Mouse (Mus musculus) MEL (cell line): ENCODE results near the gene Il27ra. TPM values are rescaled to one million over a fixed set of nuclear protein-coding genes. Genes with fewer than 3 reads are reported as not detected.

Experiments used
- DNase-seq: peaks from one replicate; pipeline ENCODE4 v3.0.0; 2011; ENCODE audit warnings: low read depth, low spot score
- H3K27ac ChIP-seq: 2 replicates; pipeline ENCODE4 v1.5.1; 2012; ENCODE audit warnings: low read depth, mild to moderate bottlenecking, control low read depth, low read length, moderate library complexity; ENCODE audit not compliant: control insufficient read depth
- H3K27me3 ChIP-seq, 2 experiments: fragments of 150-350 bp in 1 of 2; sonication (generic) in 1 of 2; 2 replicates each; pipeline ENCODE4 v1.6.1; 2012; ENCODE audit warnings: low read length in 2 of 2, mild to moderate bottlenecking in 2 of 2, improper control_type of control experiment in 1 of 2, moderate library complexity in 1 of 2; ENCODE audit not compliant: insufficient read depth in 2 of 2, control insufficient read depth in 1 of 2
- H3K36me3 ChIP-seq, 2 experiments: 2 replicates each; pipeline ENCODE4 v1.6.1; 2012 to 2014; ENCODE audit warnings: low read length in 2 of 2, improper control_type of control experiment in 1 of 2, inconsistent platforms in 1 of 2, mild to moderate bottlenecking in 1 of 2; ENCODE audit not compliant: insufficient read depth in 2 of 2, control insufficient read depth in 1 of 2
- H3K4me1 ChIP-seq, 2 experiments: fragments of 150-350 bp in 1 of 2; sonication (generic) in 1 of 2; 2 replicates each; pipeline ENCODE4 v1.6.1; 2012; ENCODE audit warnings: low read length in 2 of 2, improper control_type of control experiment in 1 of 2, mild to moderate bottlenecking in 1 of 2; ENCODE audit not compliant: insufficient read depth in 2 of 2, control insufficient read depth in 1 of 2
- H3K4me3 ChIP-seq, 2 experiments: fragments of 150-350 bp in 1 of 2; sonication (generic) in 1 of 2; 2 replicates each; pipeline ENCODE4 v1.5.1; 2012; ENCODE audit warnings: low read depth in 2 of 2, low read length in 2 of 2, mild to moderate bottlenecking in 2 of 2, moderate library complexity in 2 of 2, control low read depth in 1 of 2, improper control_type of control experiment in 1 of 2; ENCODE audit not compliant: control insufficient read depth in 1 of 2, insufficient read depth in 1 of 2
- H3K79me2 ChIP-seq: 2 replicates; pipeline ENCODE4 v1.6.1; 2012; ENCODE audit warnings: mild to moderate bottlenecking, low read length, moderate library complexity; ENCODE audit not compliant: control insufficient read depth, poor library complexity, insufficient read depth
- H3K9ac ChIP-seq: 2 replicates; pipeline ENCODE4 v1.6.1; 2012; ENCODE audit warnings: low read depth, mild to moderate bottlenecking, control low read depth, low read length, moderate library complexity; ENCODE audit not compliant: control insufficient read depth, poor library complexity, severe bottlenecking
- H3K9me3 ChIP-seq: fragments of 150-350 bp; sonication (generic); replicated peaks from 2 replicates; pipeline ENCODE4 v1.6.1; 2012; ENCODE audit warnings: mild to moderate bottlenecking, low read length, improper control_type of control experiment, moderate library complexity; ENCODE audit not compliant: insufficient read depth
- CHD2 ChIP-seq: IDR thresholded peaks from 2 replicates; pipeline ENCODE4 v1.6.1; 2011; ENCODE audit warnings: low read length, improper control_type of control experiment
- ELF1 ChIP-seq: IDR thresholded peaks from 2 replicates; pipeline ENCODE4 v1.6.1; 2014; ENCODE audit warnings: low read depth, mild to moderate bottlenecking, inconsistent platforms, low read length, improper control_type of control experiment, moderate library complexity
- EP300 ChIP-seq, 2 experiments: IDR thresholded peaks; 2 replicates each; pipeline ENCODE4 v1.6.1; 2011; ENCODE audit warnings: improper control_type of control experiment in 2 of 2, low read length in 2 of 2, low read depth in 1 of 2, mild to moderate bottlenecking in 1 of 2
- ETS1 ChIP-seq: IDR thresholded peaks from 2 replicates; pipeline ENCODE4 v1.6.1; 2012; ENCODE audit warnings: low read depth, mild to moderate bottlenecking, inconsistent platforms, low read length, improper control_type of control experiment, moderate library complexity
- GABPA ChIP-seq: IDR thresholded peaks from 2 replicates; pipeline ENCODE4 v1.6.1; 2012; ENCODE audit warnings: low read depth, mild to moderate bottlenecking, inconsistent platforms, low read length, improper control_type of control experiment, moderate library complexity
- HCFC1 ChIP-seq: IDR thresholded peaks from 2 replicates; pipeline ENCODE4 v1.6.1; 2012; ENCODE audit warnings: low read depth, mild to moderate bottlenecking, inconsistent platforms, low read length, improper control_type of control experiment, moderate library complexity
- KAT2A ChIP-seq: conservative IDR thresholded peaks from 2 replicates; pipeline ENCODE4 v1.6.1; 2012; ENCODE audit warnings: low read depth, low read length, improper control_type of control experiment, inconsistent platforms
- MAX ChIP-seq: IDR thresholded peaks from 2 replicates; pipeline ENCODE4 v1.6.1; 2011; ENCODE audit warnings: low read length, improper control_type of control experiment
- MEF2A ChIP-seq: IDR thresholded peaks from 2 replicates; pipeline ENCODE4 v1.6.1; 2014; ENCODE audit warnings: low read depth, mild to moderate bottlenecking, inconsistent platforms, low read length, improper control_type of control experiment; ENCODE audit not compliant: poor library complexity, insufficient replicate concordance, severe bottlenecking; ENCODE audit errors: extremely low read depth
- NRF1 ChIP-seq: IDR thresholded peaks from 2 replicates; pipeline ENCODE4 v1.6.1; 2014; ENCODE audit warnings: low read depth, mild to moderate bottlenecking, inconsistent platforms, low read length, improper control_type of control experiment, moderate library complexity; ENCODE audit not compliant: poor library complexity, insufficient read depth, severe bottlenecking
- POLR2AphosphoS2 ChIP-seq: IDR thresholded peaks from 2 replicates; pipeline ENCODE4 v1.6.1; 2011; ENCODE audit warnings: low read length, improper control_type of control experiment
- POLR2AphosphoS5 ChIP-seq: IDR thresholded peaks from 2 replicates; pipeline ENCODE4 v1.6.1; 2012; ENCODE audit warnings: low read depth, borderline replicate concordance, mild to moderate bottlenecking, inconsistent platforms, low read length, moderate library complexity, mixed read lengths
- RAD21 ChIP-seq: IDR thresholded peaks from 2 replicates; pipeline ENCODE4 v1.6.1; 2011; ENCODE audit warnings: mild to moderate bottlenecking, low read depth, low read length, improper control_type of control experiment
- SMC3 ChIP-seq: IDR thresholded peaks from 2 replicates; pipeline ENCODE4 v1.6.1; 2011; ENCODE audit warnings: low read depth, low read length, improper control_type of control experiment
- TAL1 ChIP-seq: IDR thresholded peaks from 2 replicates; pipeline ENCODE4 v1.6.1; 2012; ENCODE audit warnings: mild to moderate bottlenecking, inconsistent platforms, low read length, moderate library complexity, mixed read lengths
- TBP ChIP-seq: IDR thresholded peaks from 2 replicates; pipeline ENCODE4 v1.8.0; 2011; ENCODE audit warnings: low read depth, low read length, improper control_type of control experiment
- TCF12 ChIP-seq: IDR thresholded peaks from 2 replicates; pipeline ENCODE4 v1.6.1; 2014; ENCODE audit warnings: low read depth, mild to moderate bottlenecking, inconsistent platforms, low read length, improper control_type of control experiment, moderate library complexity
- UBTF ChIP-seq: IDR thresholded peaks from 2 replicates; pipeline ENCODE4 v1.6.1; 2012; ENCODE audit warnings: low read depth, mild to moderate bottlenecking, inconsistent platforms, low read length, improper control_type of control experiment, moderate library complexity, borderline replicate concordance; ENCODE audit not compliant: insufficient read depth
- USF2 ChIP-seq, 2 experiments: IDR thresholded peaks; 2 replicates each; pipeline ENCODE4 v1.6.1; 2011 to 2012; ENCODE audit warnings: improper control_type of control experiment in 2 of 2, low read length in 2 of 2, borderline replicate concordance in 1 of 2, inconsistent platforms in 1 of 2, low read depth in 1 of 2, mild to moderate bottlenecking in 1 of 2; ENCODE audit not compliant: insufficient read depth in 1 of 2
- ZC3H11A ChIP-seq: IDR thresholded peaks from 2 replicates; pipeline ENCODE4 v1.6.1; 2012; ENCODE audit warnings: low read depth, mild to moderate bottlenecking, inconsistent platforms, low read length, improper control_type of control experiment
- ZKSCAN1 ChIP-seq: IDR thresholded peaks from 2 replicates; pipeline ENCODE4 v1.6.1; 2012; ENCODE audit warnings: low read depth, mild to moderate bottlenecking, inconsistent platforms, low read length, improper control_type of control experiment, moderate library complexity
- ZMIZ1 ChIP-seq: IDR thresholded peaks from 2 replicates; pipeline ENCODE4 v1.6.1; 2012; ENCODE audit warnings: low read depth, mild to moderate bottlenecking, inconsistent platforms, low read length, improper control_type of control experiment, moderate library complexity
- polyA plus RNA-seq, 2 experiments: library from polyadenylated mRNA; stranded (reverse) in 1 of 2; unstranded in 1 of 2; fragments of >175 nt in 1 of 2; fragments of >200 nt in 1 of 2; gene quantifications; 2 replicates each; pipeline versions ENCODE4 v1.2.1 to v1.2.4; 2012; ENCODE audit warnings: low replicate concordance in 2 of 2, low read depth in 1 of 2; ENCODE audit not compliant: insufficient read length in 2 of 2, insufficient read depth in 1 of 2, missing spikeins in 1 of 2
- total RNA-seq: library from RNA; depleted of rRNA; stranded (reverse); fragments of 300-350 nt; gene quantifications from 2 replicates; pipeline ENCODE4 v1.2.3, GENCODE M21; 2012

Il27ra gene
- total and polyA plus RNA-seq, 3 experiments, result 31.8 to 38.5 TPM; not detected in 1

DNA sequence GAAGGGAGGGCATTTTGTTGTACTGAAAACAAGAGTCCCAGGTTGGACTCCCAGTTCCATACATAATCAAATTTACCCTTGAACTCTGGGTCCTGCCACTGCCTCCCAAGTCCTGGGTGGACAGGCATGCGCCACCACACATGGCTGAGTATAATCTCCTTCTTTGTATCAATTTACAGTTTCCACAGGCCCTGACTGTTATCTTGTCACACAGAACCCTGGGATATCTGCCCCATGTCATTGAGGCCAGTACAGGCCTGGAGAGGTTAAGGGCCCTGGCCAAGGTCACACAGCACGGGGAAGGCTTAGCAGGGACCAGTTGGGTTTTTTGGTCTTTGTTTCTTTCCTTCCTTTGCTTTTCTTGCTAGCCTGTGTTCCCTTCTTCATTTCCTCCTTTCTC lies 49.9 kb downstream of the Il27ra start:
- H3K4me1 ChIP-seq, result peaks cover 10 to 12% of the 10 kb centered on the region in 2 experiments
- peaks cover 2 to 13% of the 10 kb centered on the region in 2 experiments; a peak in 3 of 4 replicates for H3K36me3 ChIP-seq
- no peak for DNase-seq

DNA sequence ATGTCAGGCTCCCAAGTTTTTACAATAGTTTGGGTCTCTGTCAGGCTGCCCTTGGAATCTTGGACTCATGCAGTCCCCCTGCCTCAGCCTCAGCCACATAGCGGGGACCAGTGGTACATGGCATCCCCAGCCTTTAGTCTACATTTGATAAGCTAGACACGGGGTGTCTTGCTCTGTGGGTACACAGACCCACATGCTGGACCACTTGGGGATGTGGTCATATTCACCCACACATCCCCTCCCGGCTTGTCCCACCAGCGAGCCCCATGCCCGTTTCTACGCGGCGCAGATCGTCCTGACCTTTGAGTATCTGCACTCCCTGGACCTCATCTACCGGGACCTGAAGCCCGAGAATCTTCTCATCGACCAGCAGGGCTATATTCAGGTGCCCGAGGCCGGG lies 52.2 kb downstream of the Il27ra start:
- Histone ChIP-seq H3K79me2 (no peaks in the 10 kb centered on the region), H3K27ac (no peak overlapping the region), H3K4me1 (peaks cover 6 to 12% of the 10 kb centered on the region in 2 experiments), H3K9ac (no peak overlapping the region), H3K4me3 (no peak overlapping the region), H3K9me3 (no peaks in the 10 kb centered on the region), H3K27me3 (no peaks in the 10 kb centered on the region), H3K36me3 (peaks cover 2 to 10% of the 10 kb centered on the region in 2 experiments)
- no peak for DNase-seq
- no peak for TF ChIP-seq ELF1
- no peak for TF ChIP-seq KAT2A
- no peak for TF ChIP-seq RAD21
- no peak for TF ChIP-seq POLR2AphosphoS2
- no peak for TF ChIP-seq ZMIZ1
- TF ChIP-seq SMC3, result no peak
- no peak for TF ChIP-seq POLR2AphosphoS5
- no peak for TF ChIP-seq CHD2
- no peak for TF ChIP-seq TAL1
- TF ChIP-seq ZC3H11A, result no peak
- TF ChIP-seq TCF12, result no peak
- TF ChIP-seq HCFC1, result no peak
- TF ChIP-seq NRF1, result no peak
- TF ChIP-seq, all 39 proteins: peak for 0

More for the DNA sequence above, 49.9 kb downstream of the Il27ra start:
- no peak overlapping the region for H3K9ac ChIP-seq
- no peaks in the 10 kb centered on the region for H3K9me3 ChIP-seq
- H3K27me3 ChIP-seq, result no peaks in the 10 kb centered on the region
- H3K79me2 ChIP-seq, result peaks cover 3% of the 10 kb centered on the region; the same call in 1 of the 2 replicates
- H3K4me3 ChIP-seq, result no peak overlapping the region
- TF ChIP-seq POLR2AphosphoS2 (no peak), UBTF (no peak), USF2 (IDR thresholded peaks at IDR 0.05; ENCODE audit: borderline replicate concordance in 1 of 2, insufficient read depth in 1 of 2, low read depth in 1 of 2, low read length in 2 of 2) (no peak), TAL1 (peak; percentile 24; the same call in 1 of the 2 replicates), CHD2 (no peak), TBP (no peak), EP300 (IDR thresholded peaks at IDR 0.05; ENCODE audit: low read depth in 1 of 2, low read length in 2 of 2) (peak in 1 of 2 experiments; percentile 25; a peak in 1 of 4 replicates), GABPA (no peak), TCF12 (0 out of 2 replicates have a peak, but pooled peaks have one; percentile 20), ZKSCAN1 (no peak), MAX (no peak), MEF2A (no peak), ETS1 (no peak), ZC3H11A (no peak), ZMIZ1 (no peak)
- no peak overlapping the region for H3K27ac ChIP-seq
